Comparison of ENCODE assay signal across 8 mouse cellular contexts in the genomic region with DNA sequence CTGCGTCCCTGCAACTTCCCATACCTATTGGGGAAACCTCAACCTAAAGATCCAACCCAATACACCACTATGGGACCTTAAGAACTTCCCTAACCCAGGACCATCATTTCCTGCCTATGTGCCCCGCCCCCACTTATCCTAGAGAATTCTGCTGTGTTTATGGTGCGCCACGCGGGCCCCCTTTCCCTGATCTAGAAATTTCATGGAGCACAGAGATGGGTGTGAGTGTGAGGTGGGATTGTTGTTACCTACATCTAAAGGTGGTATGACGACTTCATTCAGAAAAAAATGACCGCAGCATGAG. TPM values are rescaled to one million over a fixed set of nuclear protein-coding genes. Genes with fewer than 3 reads are reported as not detected.
DNase-seq lines count a peak whose midpoint lies in the region; ATAC-seq and TF ChIP-seq lines count a peak whose summit lies in the region.

No protein-coding gene starts in this region.

- ATAC-seq in heart, embryonic 14.5 days (ENCODE audit: insufficient number of reproducible peaks, insufficient read depth, low FRiP score, low read depth), result no peak
- no peak for ATAC-seq in hindbrain, embryonic 12.5 days (ENCODE audit: low FRiP score)
- peak; percentile 46; the same call in 1 of the 2 replicates for ATAC-seq in midbrain, embryonic 11.5 days (ENCODE audit: low FRiP score)

- no peak for TF ChIP-seq EP300 in MEL (IDR thresholded peaks at IDR 0.05; ENCODE audit: low read depth in 1 of 2, low read length in 2 of 2)

- H3K36me3 ChIP-seq in heart, embryonic 14.5 days (ENCODE audit: control insufficient read depth, insufficient read depth, low read length), result no peaks in the 10 kb centered on the region
- H3K36me3 ChIP-seq in MEL (ENCODE audit: control insufficient read depth in 1 of 2, insufficient read depth in 2 of 2, low read length in 2 of 2), result peaks cover 0 to 20% of the 10 kb centered on the region in 2 experiments; a peak in 2 of 4 replicates
- no peaks in the 10 kb centered on the region for H3K36me3 ChIP-seq in hindbrain, embryonic 12.5 days
- no peaks in the 10 kb centered on the region for H3K36me3 ChIP-seq in midbrain, embryonic 11.5 days (ENCODE audit: control insufficient read depth, insufficient read depth, low read length)

- intact Hi-C loops in heart, postnatal 36 days (cut with DNase I), result loop anchor here (2.0 kb wide), 2 partner anchors 270 to 380 kb away; no protein-coding TSS in a partner anchor
- intact Hi-C loops in left cerebral cortex, adult 2 months (cut with DNase I), result loop anchor here (2.0 kb wide), 2 partner anchors 270 to 380 kb away; no protein-coding TSS in a partner anchor

- H3K9me3 ChIP-seq in heart, embryonic 14.5 days (ENCODE audit: control insufficient read depth, low read length), result no peaks in the 10 kb centered on the region
- H3K9me3 ChIP-seq in MEL (replicated peaks; ENCODE audit: insufficient read depth, low read length), result no peaks in the 10 kb centered on the region
- no peaks in the 10 kb centered on the region for H3K9me3 ChIP-seq in hindbrain, embryonic 12.5 days (replicated peaks)
- H3K9me3 ChIP-seq in midbrain, embryonic 11.5 days (ENCODE audit: control insufficient read depth, low read length), result no peaks in the 10 kb centered on the region

- no peaks in the 10 kb centered on the region for H3K4me1 ChIP-seq in heart, embryonic 14.5 days (ENCODE audit: control insufficient read depth in 2 of 2, insufficient read depth in 2 of 2, low read length in 2 of 2)
- peaks cover 9 to 29% of the 10 kb centered on the region in 2 experiments for H3K4me1 ChIP-seq in MEL (ENCODE audit: control insufficient read depth in 1 of 2, insufficient read depth in 2 of 2, low read length in 2 of 2)
- 0 out of 2 replicates have a peak, but pooled peaks cover 5% of the 10 kb centered on the region for H3K4me1 ChIP-seq in hindbrain, embryonic 12.5 days
- H3K4me1 ChIP-seq in midbrain, embryonic 11.5 days (ENCODE audit: control insufficient read depth, insufficient read depth, low read length), result no peaks in the 10 kb centered on the region

- H3K9ac ChIP-seq in heart, embryonic 14.5 days (ENCODE audit: low read length), result no peak overlapping the region
- peak overlapping the region; percentile 32 for H3K9ac ChIP-seq in MEL (ENCODE audit: control insufficient read depth, low read depth, low read length, poor library complexity, severe bottlenecking)
- no peak overlapping the region for H3K9ac ChIP-seq in hindbrain, embryonic 12.5 days
- H3K9ac ChIP-seq in midbrain, embryonic 11.5 days (ENCODE audit: low read length), result no peak overlapping the region

- no peaks in the 10 kb centered on the region for H3K79me2 ChIP-seq in MEL (ENCODE audit: control insufficient read depth, insufficient read depth, low read length, poor library complexity)

- H3K4me3 ChIP-seq in heart, embryonic 14.5 days (ENCODE audit: control insufficient read depth in 1 of 2, insufficient read depth in 1 of 2, low read depth in 1 of 2, low read length in 2 of 2), result no peak overlapping the region
- H3K4me3 ChIP-seq in MEL (ENCODE audit: control insufficient read depth in 1 of 2, insufficient read depth in 1 of 2, low read depth in 2 of 2, low read length in 2 of 2), result peak overlapping the region; percentile 54 to 65
- no peak overlapping the region for H3K4me3 ChIP-seq in hindbrain, embryonic 12.5 days
- H3K4me3 ChIP-seq in midbrain, embryonic 11.5 days (ENCODE audit: low read depth, low read length), result no peak overlapping the region
- H3K4me3 ChIP-seq in left cerebral cortex, adult 2 months, result no peak overlapping the region

- no peak for TF ChIP-seq POLR2A in MEL (IDR thresholded peaks at IDR 0.05; ENCODE audit: control insufficient read depth in 1 of 2, insufficient read depth in 1 of 2, low read depth in 1 of 2, low read length in 2 of 2, poor library complexity in 1 of 2)

- 44% methylated on average over 7 of the region's 7 CpGs for WGBS in heart, embryonic 14.5 days
- 52% methylated on average over 7 of the region's 7 CpGs for WGBS in hindbrain, embryonic 12.5 days
- WGBS in midbrain, embryonic 11.5 days, result 56% methylated on average over 7 of the region's 7 CpGs

- no peaks in the 10 kb centered on the region for H3K27me3 ChIP-seq in heart, embryonic 14.5 days (ENCODE audit: control insufficient read depth, insufficient read depth, low read length)
- no peaks in the 10 kb centered on the region for H3K27me3 ChIP-seq in MEL (ENCODE audit: control insufficient read depth in 1 of 2, insufficient read depth in 2 of 2, low read length in 2 of 2)
- H3K27me3 ChIP-seq in hindbrain, embryonic 12.5 days, result no peaks in the 10 kb centered on the region
- H3K27me3 ChIP-seq in midbrain, embryonic 11.5 days (ENCODE audit: control insufficient read depth, insufficient read depth, low read length), result no peaks in the 10 kb centered on the region

- TF ChIP-seq RAD21 in MEL (IDR thresholded peaks at IDR 0.05; ENCODE audit: low read depth, low read length), result no peak

- no peak for TF ChIP-seq CTCF in MEL (IDR thresholded peaks at IDR 0.05 in 2 of 3, conservative IDR thresholded peaks at IDR 0.05 in 1 of 3; ENCODE audit: control insufficient read depth in 1 of 3, insufficient read depth in 1 of 3, low read depth in 2 of 3, low read length in 3 of 3, poor library complexity in 1 of 3, severe bottlenecking in 1 of 3)
- TF ChIP-seq CTCF in left cerebral cortex, adult 2 months (IDR thresholded peaks at IDR 0.05), result no peak

- peak overlapping the region; percentile 40 for H3K4me2 ChIP-seq in heart, embryonic 14.5 days (ENCODE audit: low read length)
- peak overlapping the region; percentile 39 for H3K4me2 ChIP-seq in hindbrain, embryonic 12.5 days (replicated peaks)
- H3K4me2 ChIP-seq in midbrain, embryonic 11.5 days, result 0 out of 2 replicates have a peak overlapping the region, but pooled peaks have one; percentile 10

- DNase-seq in heart, postnatal 36 days, result no peak
- DNase-seq in MEL (ENCODE audit: low read depth, low spot score), result no peak
- no peak for DNase-seq in midbrain, embryonic 11.5 days (ENCODE audit: low spot score, missing footprints)
- DNase-seq in spleen, postnatal 36 days (ENCODE audit: low spot score in 2 of 2), result no peak
- no peak for DNase-seq in cerebellum, adult 11-12 months
- DNase-seq in left cerebral cortex, adult 2 months (ENCODE audit: extremely low spot score in 1 of 2, low spot score in 2 of 2), result no peak

- H3K27ac ChIP-seq in heart, embryonic 14.5 days (replicated peaks in 1 of 2; ENCODE audit: control insufficient read depth in 1 of 2, insufficient read depth in 1 of 2, low read depth in 2 of 2, low read length in 2 of 2), result no peak overlapping the region
- H3K27ac ChIP-seq in MEL (ENCODE audit: control insufficient read depth, low read depth, low read length), result no peak overlapping the region
- H3K27ac ChIP-seq in hindbrain, embryonic 12.5 days, result no peak overlapping the region
- H3K27ac ChIP-seq in midbrain, embryonic 11.5 days (ENCODE audit: low read depth, low read length), result no peak overlapping the region
- no peak overlapping the region for H3K27ac ChIP-seq in left cerebral cortex, adult 2 months

TF ChIP-seq in MEL, 35 proteins besides CTCF, POLR2A, EP300 and RAD21:
- no peak for TF ChIP-seq POLR2AphosphoS5 (IDR thresholded peaks at IDR 0.05; ENCODE audit: borderline replicate concordance, low read depth, low read length)
- TF ChIP-seq ZMIZ1 (IDR thresholded peaks at IDR 0.05; ENCODE audit: low read depth, low read length), result no peak
- no peak for TF ChIP-seq NRF1 (IDR thresholded peaks at IDR 0.05; ENCODE audit: insufficient read depth, low read depth, low read length, poor library complexity, severe bottlenecking)
- 0 out of 2 replicates have a peak, but pooled peaks have one; percentile 0 for TF ChIP-seq ELF1 (IDR thresholded peaks at IDR 0.05; ENCODE audit: low read depth, low read length)

RNA-seq across cellular contexts. Expression of gene Adpgk, which starts 8.7 kb away (rescaled TPM):
- polyA plus RNA-seq in heart, embryonic 14.5 days (2014; fragmentation: Nextera tagmentation; extraction: Ambion mirVana), result 24.0 and 24.1 TPM in 2 replicates
- total RNA-seq in heart, postnatal 36 days (2021), result 1 to 10 TPM; 7.3 to 8.5 TPM
- 19.4 and 26.2 TPM in 2 replicates for total RNA-seq in MEL (2012; rRNA removed)
- polyA plus RNA-seq in MEL (2012; ENCODE audit: insufficient read depth in 1 of 2, insufficient read length in 2 of 2, low read depth in 1 of 2, low replicate concordance in 2 of 2, missing spikeins in 1 of 2), result 10 to 100 TPM in 1 of 2 experiments, not detected in 1; 29.8 TPM
- polyA plus RNA-seq in hindbrain, embryonic 12.5 days (2016; fragmentation: Nextera tagmentation; extraction: Ambion mirVana), result 35.3 and 38.0 TPM in 2 replicates
- polyA plus RNA-seq in midbrain, embryonic 11.5 days (2014; fragmentation: Nextera tagmentation; extraction: Ambion mirVana), result 43.8 and 46.8 TPM in 2 replicates
- total RNA-seq in left cerebral cortex, adult 2 months (2021), result 10 to 100 TPM; 16.2 to 16.3 TPM

Comparison
In these comparisons a context has a peak if more than half of its experiments do, and no peak if none do; other contexts are left out.
1. H3K4me3 ChIP-seq: peak in MEL (2 of 2); none in heart, embryonic 14.5 days (0 of 2), hindbrain, embryonic 12.5 days (single experiment), midbrain, embryonic 11.5 days (single experiment) and left cerebral cortex, adult 2 months (single experiment).
2. Peak in every context shown above with its lines, with median percentiles within 50 percentile points of each other: H3K4me2 ChIP-seq.